16 mouse cellular contexts compared by ENCODE assay signal in genomic region chr1:185207851-185208595, GRCm38 (mm10). TPM values are rescaled to one million over a fixed set of nuclear protein-coding genes. Genes with fewer than 3 reads are reported as not detected.
A peak's percentile ranks its signal among the peaks of the same experiment; 100 is the strongest.
DNase-seq lines count a peak whose midpoint lies in the region; ATAC-seq and TF ChIP-seq lines count a peak whose summit lies in the region.
"Had no signal": no experiment of that assay in that cellular context is flagged by ENCODE, and none has a peak within 500 bp of the region (broad histone marks: within the 10 kb centered on the region; RNA-seq: fewer than 3 reads in every experiment).

No protein-coding gene starts in this region.

- peaks cover 66% of the 10 kb centered on the region for H3K4me1 ChIP-seq in E14TG2a.4 (replicated peaks; ENCODE audit: low read depth, low read length)

- peaks cover 6% of the 10 kb centered on the region for H3K36me3 ChIP-seq in E14TG2a.4 (ENCODE audit: insufficient read depth, low read length)
- H3K36me3 ChIP-seq: heart, embryonic 15.5 days; lung, embryonic 15.5 days; midbrain, embryonic 13.5 days had no signal

- ATAC-seq in megakaryocyte progenitor cell, adult 5-6 weeks (replicated peaks; ENCODE audit: poor library complexity), result peak; percentile 7
- ATAC-seq: midbrain, embryonic 13.5 days had no signal

- no peaks in the 10 kb centered on the region for H3K27me3 ChIP-seq in E14TG2a.4 (ENCODE audit: insufficient read depth, low read length)
- H3K27me3 ChIP-seq: heart, embryonic 15.5 days; lung, embryonic 15.5 days; midbrain, embryonic 13.5 days; neural tube, embryonic 13.5 days had no signal

- TF ChIP-seq CTCF in E14TG2a.4 (conservative IDR thresholded peaks at IDR 0.05; ENCODE audit: low read length), result no peak

- H3K9me3 ChIP-seq in E14TG2a.4 (ENCODE audit: low read length), result no peaks in the 10 kb centered on the region
- H3K9me3 ChIP-seq: heart, embryonic 15.5 days; lung, embryonic 15.5 days; midbrain, embryonic 13.5 days; neural tube, embryonic 13.5 days had no signal

- H3K4me3 ChIP-seq in E14TG2a.4 (replicated peaks; ENCODE audit: low read length), result peak overlapping the region; percentile 50
- H3K4me3 ChIP-seq: heart, embryonic 15.5 days; lung, embryonic 15.5 days; midbrain, embryonic 13.5 days; neural tube, embryonic 13.5 days had no signal

- peak; percentile 35 for DNase-seq in CD4-positive, CD25-positive, alpha-beta regulatory T cell, adult 2 months (ENCODE audit: low read depth, low spot score)
- peak; percentile 56 for DNase-seq in induced T-regulatory cell, adult 2 months (ENCODE audit: low read depth)
- no peak for DNase-seq in cerebellum, postnatal 36 days
- DNase-seq in lung, postnatal 25 days (ENCODE audit: low spot score), result no peak
- DNase-seq in gastrocnemius, postnatal 25 days, result no peak
- DNase-seq: adrenal gland, postnatal 14 days; cerebellum, adult 18-20 months; embryo, embryonic 11 days; kidney, postnatal 10 days; right cerebral cortex, postnatal 14 days had no signal

RNA-seq across cellular contexts. Expression of gene Rab3gap2, which starts 4.1 kb away (rescaled TPM):
- total RNA-seq in megakaryocyte progenitor cell, adult 5-6 weeks (2015), result 35.4 and 37.3 TPM in 2 replicates
- total RNA-seq in megakaryocyte progenitor cell, adult 5-6 weeks (2017), result 49.0 and 58.2 TPM in 2 replicates
- 10 to 100 TPM; 15.8 to 16.3 TPM for total RNA-seq in gastrocnemius, postnatal 25 days (2021)

Comparison
In these comparisons a context has a peak if more than half of its experiments do, and no peak if none do; other contexts are left out.
1. DNase-seq: peak in CD4-positive, CD25-positive, alpha-beta regulatory T cell, adult 2 months (single experiment) and induced T-regulatory cell, adult 2 months (single experiment); none in cerebellum, postnatal 36 days (0 of 2), lung, postnatal 25 days (single experiment) and gastrocnemius, postnatal 25 days (single experiment).